Mouse (Mus musculus): ENCODE measurements around the gene Trpc1. TPM values are rescaled to one million over a fixed set of nuclear protein-coding genes. Genes with fewer than 3 reads are reported as not detected.

Trpc1 gene
- total and polyA plus RNA-seq, 3 experiments: 0.15 to 0.50 TPM; not detected in 1

DNA sequence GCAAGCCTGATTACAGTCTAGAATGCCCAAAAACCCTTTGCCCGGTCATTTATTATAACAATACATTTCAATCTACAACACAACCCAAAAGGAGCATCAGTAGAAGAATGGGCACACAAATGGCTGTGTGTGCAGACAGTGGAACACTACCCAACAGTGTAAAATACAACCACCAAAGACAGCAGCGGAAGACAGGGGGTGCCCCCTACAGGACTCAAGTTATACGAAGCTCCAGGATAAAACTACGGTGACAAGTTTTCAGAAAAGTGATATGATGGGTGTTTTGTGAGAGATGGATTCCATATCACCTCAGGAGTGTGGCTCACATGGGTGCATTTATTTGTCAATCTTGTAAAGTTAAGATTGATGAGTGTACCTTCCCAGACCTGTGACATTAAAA, 74.2 kb downstream of the Trpc1 start:
- TF ChIP-seq RAD21 (IDR thresholded peaks at IDR 0.05; ENCODE audit: low read depth, low read length) (peak; percentile 41), SMC3 (IDR thresholded peaks at IDR 0.05; ENCODE audit: low read depth, low read length) (peak; percentile 32), CTCF (IDR thresholded peaks at IDR 0.05 in 2 of 3, conservative IDR thresholded peaks at IDR 0.05 in 1 of 3; ENCODE audit: control insufficient read depth in 1 of 3, insufficient read depth in 1 of 3, low read depth in 2 of 3, low read length in 3 of 3, poor library complexity in 1 of 3, severe bottlenecking in 1 of 3) (peak in 2 of 3 experiments; percentile 20 to 37; a peak in 3 of 6 replicates), BHLHE40 (IDR thresholded peaks at IDR 0.05; ENCODE audit: borderline replicate concordance, low read depth, low read length) (no peak)
- H3K9ac ChIP-seq (ENCODE audit: control insufficient read depth, low read depth, low read length, poor library complexity, severe bottlenecking): no peak overlapping the region
- no peak for DNase-seq (ENCODE audit: low read depth, low spot score)
- no peaks in the 10 kb centered on the region for H3K4me1 ChIP-seq (ENCODE audit: control insufficient read depth in 1 of 2, insufficient read depth in 2 of 2, low read length in 2 of 2)
- H3K27me3 ChIP-seq (ENCODE audit: control insufficient read depth in 1 of 2, insufficient read depth in 2 of 2, low read length in 2 of 2): no peaks in the 10 kb centered on the region; a peak in 1 of 4 replicates
- H3K9me3 ChIP-seq (replicated peaks; ENCODE audit: insufficient read depth, low read length): no peaks in the 10 kb centered on the region
- no peaks in the 10 kb centered on the region for H3K36me3 ChIP-seq (ENCODE audit: control insufficient read depth in 1 of 2, insufficient read depth in 2 of 2, low read length in 2 of 2)
- no peak overlapping the region for H3K27ac ChIP-seq (ENCODE audit: control insufficient read depth, low read depth, low read length)
- H3K79me2 ChIP-seq (ENCODE audit: control insufficient read depth, insufficient read depth, low read length, poor library complexity): no peaks in the 10 kb centered on the region
- no peak overlapping the region for H3K4me3 ChIP-seq (ENCODE audit: control insufficient read depth in 1 of 2, insufficient read depth in 1 of 2, low read depth in 2 of 2, low read length in 2 of 2)

GRCm38 (mm10) chr9:95675064-95675699, 75.0 kb downstream of the Trpc1 start:
- no peaks in the 10 kb centered on the region for H3K79me2 ChIP-seq (ENCODE audit: control insufficient read depth, insufficient read depth, low read length, poor library complexity)
- H3K36me3 ChIP-seq (ENCODE audit: control insufficient read depth in 1 of 2, insufficient read depth in 2 of 2, low read length in 2 of 2): no peaks in the 10 kb centered on the region
- H3K4me1 ChIP-seq (ENCODE audit: control insufficient read depth in 1 of 2, insufficient read depth in 2 of 2, low read length in 2 of 2): no peaks in the 10 kb centered on the region
- no peak for TF ChIP-seq POLR2AphosphoS2 (IDR thresholded peaks at IDR 0.05; ENCODE audit: low read length)
- TF ChIP-seq BHLHE40 (IDR thresholded peaks at IDR 0.05; ENCODE audit: borderline replicate concordance, low read depth, low read length): no peak
- TF ChIP-seq HCFC1 (IDR thresholded peaks at IDR 0.05; ENCODE audit: low read depth, low read length): no peak
- TF ChIP-seq USF2 (IDR thresholded peaks at IDR 0.05; ENCODE audit: borderline replicate concordance in 1 of 2, insufficient read depth in 1 of 2, low read depth in 1 of 2, low read length in 2 of 2): no peak
- no peak for TF ChIP-seq ELF1 (IDR thresholded peaks at IDR 0.05; ENCODE audit: low read depth, low read length)
- TF ChIP-seq MXI1 (IDR thresholded peaks at IDR 0.05; ENCODE audit: low read depth, low read length): no peak
- TF ChIP-seq MEF2A (IDR thresholded peaks at IDR 0.05; ENCODE audit: extremely low read depth, insufficient replicate concordance, low read depth, low read length, poor library complexity, severe bottlenecking): no peak
- TF ChIP-seq SIN3A (IDR thresholded peaks at IDR 0.05; ENCODE audit: low read length): no peak
- no peak for TF ChIP-seq POLR2A (IDR thresholded peaks at IDR 0.05; ENCODE audit: control insufficient read depth in 1 of 2, insufficient read depth in 1 of 2, low read depth in 1 of 2, low read length in 2 of 2, poor library complexity in 1 of 2)
- no peak for TF ChIP-seq CTCF (IDR thresholded peaks at IDR 0.05 in 2 of 3, conservative IDR thresholded peaks at IDR 0.05 in 1 of 3; ENCODE audit: control insufficient read depth in 1 of 3, insufficient read depth in 1 of 3, low read depth in 2 of 3, low read length in 3 of 3, poor library complexity in 1 of 3, severe bottlenecking in 1 of 3)
- no peak for TF ChIP-seq EP300 (IDR thresholded peaks at IDR 0.05; ENCODE audit: low read depth in 1 of 2, low read length in 2 of 2)
- TF ChIP-seq MAX (IDR thresholded peaks at IDR 0.05; ENCODE audit: low read length): no peak
- no peak for TF ChIP-seq E2F4 (IDR thresholded peaks at IDR 0.05; ENCODE audit: borderline replicate concordance, low read depth, low read length)
- TF ChIP-seq SMC3 (IDR thresholded peaks at IDR 0.05; ENCODE audit: low read depth, low read length): no peak
- no peak for TF ChIP-seq CHD1 (IDR thresholded peaks at IDR 0.05; ENCODE audit: low read depth, low read length)
- no peak for TF ChIP-seq GABPA (IDR thresholded peaks at IDR 0.05; ENCODE audit: low read depth, low read length)
- no peak for TF ChIP-seq UBTF (IDR thresholded peaks at IDR 0.05; ENCODE audit: borderline replicate concordance, insufficient read depth, low read depth, low read length)
- no peak for TF ChIP-seq GATA1 (IDR thresholded peaks at IDR 0.05; ENCODE audit: low read depth, low read length)
- H3K27me3 ChIP-seq (ENCODE audit: control insufficient read depth in 1 of 2, insufficient read depth in 2 of 2, low read length in 2 of 2): no peaks in the 10 kb centered on the region; a peak in 1 of 4 replicates
- no peak for DNase-seq (ENCODE audit: low read depth, low spot score)
- no peak overlapping the region for H3K4me3 ChIP-seq (ENCODE audit: control insufficient read depth in 1 of 2, insufficient read depth in 1 of 2, low read depth in 2 of 2, low read length in 2 of 2)
- H3K9me3 ChIP-seq (replicated peaks; ENCODE audit: insufficient read depth, low read length): no peaks in the 10 kb centered on the region
- no peak overlapping the region for H3K9ac ChIP-seq (ENCODE audit: control insufficient read depth, low read depth, low read length, poor library complexity, severe bottlenecking)
- H3K27ac ChIP-seq (ENCODE audit: control insufficient read depth, low read depth, low read length): no peak overlapping the region

All from MEL (cell line).